ENCODE assay signal across 11 mouse cellular contexts in the genomic region with DNA sequence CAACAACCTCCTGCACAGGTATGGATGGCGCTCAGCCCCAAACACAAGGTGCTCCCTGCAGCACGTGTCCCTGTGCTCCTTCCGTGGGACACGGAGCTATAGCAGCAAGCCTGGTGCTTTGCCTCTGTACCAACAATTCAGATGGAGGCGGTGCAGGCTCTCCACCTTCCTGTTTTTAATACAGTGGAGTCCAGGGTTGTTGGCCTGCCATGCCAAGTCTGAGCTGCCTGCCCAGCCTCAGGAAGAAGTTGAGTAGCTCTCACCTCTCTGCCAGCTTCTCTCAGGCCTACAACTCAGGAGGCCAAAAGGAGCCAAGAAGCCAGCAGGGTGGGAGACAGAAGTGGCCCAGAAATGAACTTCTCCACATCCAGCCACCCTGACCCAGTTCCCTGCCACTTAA.
DNase-seq lines count a peak whose midpoint lies in the region; ATAC-seq lines count a peak whose summit lies in the region.
"Had no signal": no experiment of that assay in that cellular context is flagged by ENCODE, and none has a peak within 500 bp of the region (broad histone marks: within the 10 kb centered on the region; RNA-seq: fewer than 3 reads in every experiment).

No protein-coding gene starts in this region.

- peaks cover 21 to 43% of the 10 kb centered on the region in 2 experiments for H3K4me1 ChIP-seq in heart, embryonic 14.5 days (ENCODE audit: control insufficient read depth in 2 of 2, insufficient read depth in 2 of 2, low read length in 2 of 2)
- H3K4me1 ChIP-seq in lung, embryonic 15.5 days = peaks cover 39% of the 10 kb centered on the region

- no peak overlapping the region for H3K4me3 ChIP-seq in heart, embryonic 14.5 days (ENCODE audit: control insufficient read depth in 1 of 2, insufficient read depth in 1 of 2, low read depth in 1 of 2, low read length in 2 of 2)
- H3K4me3 ChIP-seq in lung, embryonic 15.5 days = no peak overlapping the region
- H3K4me3 ChIP-seq: erythroblast, embryonic 14.5 days had no signal

- no peak for ATAC-seq in heart, embryonic 14.5 days (ENCODE audit: insufficient number of reproducible peaks, insufficient read depth, low FRiP score, low read depth)
- ATAC-seq in lung, embryonic 15.5 days (ENCODE audit: borderline replicate concordance, extremely low read depth, low FRiP score, low TSS enrichment) = no peak

- no peaks in the 10 kb centered on the region for H3K27me3 ChIP-seq in heart, embryonic 14.5 days (ENCODE audit: control insufficient read depth, insufficient read depth, low read length)
- H3K27me3 ChIP-seq in lung, embryonic 15.5 days = no peaks in the 10 kb centered on the region

- peak overlapping the region; percentile 31 to 64 for H3K27ac ChIP-seq in heart, embryonic 14.5 days (replicated peaks in 1 of 2; ENCODE audit: control insufficient read depth in 1 of 2, insufficient read depth in 1 of 2, low read depth in 2 of 2, low read length in 2 of 2)
- peak overlapping the region; percentile 85 for H3K27ac ChIP-seq in lung, embryonic 15.5 days

- H3K4me2 ChIP-seq in heart, embryonic 14.5 days (ENCODE audit: low read length) = no peak overlapping the region
- H3K4me2 ChIP-seq in lung, embryonic 15.5 days = no peak overlapping the region
- H3K4me2 ChIP-seq: liver, embryonic 11.5 days had no signal

- WGBS in heart, embryonic 14.5 days = 87% methylated on average over 5 of the region's 5 CpGs
- WGBS in lung, embryonic 15.5 days = 83% methylated on average over 5 of the region's 5 CpGs

- no peak overlapping the region for H3K9ac ChIP-seq in heart, embryonic 14.5 days (ENCODE audit: low read length)
- H3K9ac ChIP-seq in lung, embryonic 15.5 days = no peak overlapping the region

- no peak for DNase-seq in heart, adult 9 months (ENCODE audit: low spot score in 2 of 2)
- peak; percentile 21 for DNase-seq in kidney, postnatal 10 days
- DNase-seq in kidney, adult 9 months = no peak
- peak; percentile 75 for DNase-seq in lung, postnatal 36 days
- no peak for DNase-seq in adrenal gland, postnatal 14 days
- DNase-seq: adrenal gland, postnatal 10 days; right cerebral cortex, adult 18-20 months had no signal

- H3K9me3 ChIP-seq in heart, embryonic 14.5 days (ENCODE audit: control insufficient read depth, low read length) = peaks cover 6% of the 10 kb centered on the region
- 0 out of 2 replicates have a peak, but pooled peaks cover 4% of the 10 kb centered on the region for H3K9me3 ChIP-seq in lung, embryonic 15.5 days

- H3K36me3 ChIP-seq in heart, embryonic 14.5 days (ENCODE audit: control insufficient read depth, insufficient read depth, low read length) = peaks cover 7% of the 10 kb centered on the region; the same call in 1 of the 2 replicates
- H3K36me3 ChIP-seq in lung, embryonic 15.5 days = peaks cover 10% of the 10 kb centered on the region; the same call in 1 of the 2 replicates

Comparison
In these comparisons a context has a peak if more than half of its experiments do, and no peak if none do; other contexts are left out.
1. DNase-seq: peak in kidney, postnatal 10 days (single experiment) and lung, postnatal 36 days (single experiment); none in heart, adult 9 months (0 of 2), kidney, adult 9 months (single experiment) and adrenal gland, postnatal 14 days (single experiment).